30 mouse cellular contexts compared by ENCODE assay signal in genomic region chr1:165943270-165943669, GRCm38 (mm10). TPM values are rescaled to one million over a fixed set of nuclear protein-coding genes. Genes with fewer than 3 reads are reported as not detected.
A peak's percentile ranks its signal among the peaks of the same experiment; 100 is the strongest.
DNase-seq lines count a peak whose midpoint lies in the region; ATAC-seq lines count a peak whose summit lies in the region.
"Had no signal": no experiment of that assay in that cellular context is flagged by ENCODE, and none has a peak within 500 bp of the region (broad histone marks: within the 10 kb centered on the region; RNA-seq: fewer than 3 reads in every experiment).

No protein-coding gene starts in this region.

- no peak overlapping the region for H3K9ac ChIP-seq in heart, embryonic 15.5 days
- no peak overlapping the region for H3K9ac ChIP-seq in heart, embryonic 12.5 days
- H3K9ac ChIP-seq: embryonic facial prominence, embryonic 12.5 days; embryonic facial prominence, embryonic 15.5 days; forebrain, embryonic 12.5 days; forebrain, embryonic 15.5 days; hindbrain, embryonic 12.5 days; intestine, embryonic 15.5 days; kidney, embryonic 15.5 days had no signal

- no peaks in the 10 kb centered on the region for H3K9me3 ChIP-seq in heart, embryonic 15.5 days (replicated peaks)
- no peaks in the 10 kb centered on the region for H3K9me3 ChIP-seq in heart, embryonic 12.5 days (replicated peaks)
- H3K9me3 ChIP-seq: embryonic facial prominence, embryonic 12.5 days; embryonic facial prominence, embryonic 15.5 days; forebrain, embryonic 12.5 days; forebrain, embryonic 15.5 days; G1E; hindbrain, embryonic 12.5 days; intestine, embryonic 15.5 days; kidney, embryonic 15.5 days had no signal

- H3K36me3 ChIP-seq in heart, embryonic 15.5 days, result no peaks in the 10 kb centered on the region
- no peaks in the 10 kb centered on the region for H3K36me3 ChIP-seq in heart, embryonic 12.5 days
- H3K36me3 ChIP-seq: embryonic facial prominence, embryonic 12.5 days; embryonic facial prominence, embryonic 15.5 days; forebrain, embryonic 12.5 days; forebrain, embryonic 15.5 days; hindbrain, embryonic 12.5 days; intestine, embryonic 15.5 days; kidney, embryonic 15.5 days had no signal

- H3K27me3 ChIP-seq in heart, embryonic 15.5 days, result no peaks in the 10 kb centered on the region
- H3K27me3 ChIP-seq in heart, embryonic 12.5 days (replicated peaks), result no peaks in the 10 kb centered on the region
- H3K27me3 ChIP-seq: CH12.LX; embryonic facial prominence, embryonic 12.5 days; embryonic facial prominence, embryonic 15.5 days; forebrain, embryonic 12.5 days; forebrain, embryonic 15.5 days; hindbrain, embryonic 12.5 days; intestine, embryonic 15.5 days; kidney, embryonic 15.5 days had no signal

- DNase-seq in frontal cortex, adult 2 months (ENCODE audit: extremely low spot score in 1 of 2, low spot score in 1 of 2), result no peak
- DNase-seq in Muller cell, postnatal 12 days (ENCODE audit: inconsistent ontology term), result peak; percentile 41
- DNase-seq in brain, adult 2 months (ENCODE audit: low read depth, low spot score), result peak; percentile 39
- no peak for DNase-seq in spleen, adult 12 weeks (ENCODE audit: low spot score)
- DNase-seq in yolk sac, embryonic 10.5 days (ENCODE audit: low spot score), result no peak
- DNase-seq: adrenal gland, postnatal 10 days; adrenal gland, postnatal 36 days; B cell, adult 2 months; cerebellum, adult 11 months; cerebellum, adult 2 months; cerebellum, adult 9-11 months; cerebellum, postnatal 25 days; gastrocnemius, postnatal 10 days; gastrocnemius, postnatal 36 days; kidney, adult 11 months; kidney, adult 8-10 months had no signal

- peak; percentile 91 for ATAC-seq in frontal cortex, adult (ENCODE audit: low TSS enrichment)
- no peak for ATAC-seq in heart, embryonic 15.5 days (replicated peaks; ENCODE audit: insufficient number of reproducible peaks, insufficient read depth, low FRiP score, low read depth)
- no peak for ATAC-seq in heart, embryonic 12.5 days (ENCODE audit: insufficient number of reproducible peaks, low FRiP score)
- ATAC-seq: forebrain, embryonic 15.5 days; hindbrain, embryonic 16.5 days; intestine, embryonic 15.5 days had no signal

- H3K4me3 ChIP-seq in heart, embryonic 15.5 days, result no peak overlapping the region
- H3K4me3 ChIP-seq in heart, embryonic 12.5 days, result no peak overlapping the region
- H3K4me3 ChIP-seq: embryonic facial prominence, embryonic 12.5 days; embryonic facial prominence, embryonic 15.5 days; erythroblast, embryonic 14.5 days; forebrain, embryonic 12.5 days; forebrain, embryonic 15.5 days; hindbrain, embryonic 12.5 days; intestine, embryonic 15.5 days; kidney, embryonic 15.5 days had no signal

- peaks cover 7% of the 10 kb centered on the region for H3K4me1 ChIP-seq in heart, embryonic 15.5 days (replicated peaks)
- peaks cover 8% of the 10 kb centered on the region for H3K4me1 ChIP-seq in heart, embryonic 12.5 days (replicated peaks)
- H3K4me1 ChIP-seq: embryonic facial prominence, embryonic 12.5 days; embryonic facial prominence, embryonic 15.5 days; hindbrain, embryonic 12.5 days; intestine, embryonic 15.5 days; kidney, embryonic 15.5 days had no signal

- 74% methylated on average over 1 of the region's 1 CpGs for WGBS in heart, embryonic 15.5 days
- WGBS in heart, embryonic 12.5 days, result 75% methylated on average over 1 of the region's 1 CpGs

- H3K27ac ChIP-seq in heart, embryonic 15.5 days, result peak overlapping the region; percentile 40; the same call in 1 of the 2 replicates
- no peak overlapping the region for H3K27ac ChIP-seq in heart, embryonic 12.5 days (ENCODE audit: poor library complexity, severe bottlenecking)
- H3K27ac ChIP-seq: embryonic facial prominence, embryonic 12.5 days; embryonic facial prominence, embryonic 15.5 days; forebrain, embryonic 12.5 days; forebrain, embryonic 15.5 days; hindbrain, embryonic 12.5 days; intestine, embryonic 15.5 days; kidney, embryonic 15.5 days had no signal

- no peak overlapping the region for H3K4me2 ChIP-seq in heart, embryonic 15.5 days
- H3K4me2 ChIP-seq in heart, embryonic 12.5 days, result no peak overlapping the region
- H3K4me2 ChIP-seq: embryonic facial prominence, embryonic 12.5 days; embryonic facial prominence, embryonic 15.5 days; forebrain, embryonic 12.5 days; forebrain, embryonic 15.5 days; hindbrain, embryonic 12.5 days; intestine, embryonic 15.5 days; kidney, embryonic 15.5 days had no signal

RNA-seq across cellular contexts. Expression of gene Pou2f1, which starts 59.2 kb away (rescaled TPM):
- polyA plus RNA-seq in frontal cortex, adult 2 months (2012; rRNA removed), result 9.2 TPM in 2 replicates
- 8.4 and 11.4 TPM in 2 replicates for polyA plus RNA-seq in heart, embryonic 15.5 days (2015; fragmentation: Nextera tagmentation; extraction: Ambion mirVana)
- polyA plus RNA-seq in heart, embryonic 12.5 days (2016; fragmentation: Nextera tagmentation; extraction: Ambion mirVana), result 11.9 and 12.8 TPM in 2 replicates

Comparison
In these comparisons a context has a peak if more than half of its experiments do, and no peak if none do; other contexts are left out.
1. DNase-seq: peak in Muller cell, postnatal 12 days (single experiment) and brain, adult 2 months (single experiment); none in frontal cortex, adult 2 months (0 of 2), spleen, adult 12 weeks (single experiment) and yolk sac, embryonic 10.5 days (single experiment).